Mouse (Mus musculus) intestine, embryonic 16.5 days (tissue): ENCODE results near the gene Pym1. TPM values are rescaled to one million over a fixed set of nuclear protein-coding genes. Genes with fewer than 3 reads are reported as not detected.
A peak's percentile ranks its signal among the peaks of the same experiment; 100 is the strongest.

ENCODE experiments used
- ATAC-seq: fragments of 200-750 bp; cut with Nextera tagmentation; 2 replicates; pipeline ENCODE4 v1.8.0; 2017; ENCODE audit warnings: moderate TSS enrichment, moderate library complexity
- H3K27ac ChIP-seq: fragments of 300-500 bp; sonication (generic); 2 replicates; pipeline ENCODE4 v1.5.1; 2014; ENCODE audit warnings: mild to moderate bottlenecking, low read length
- H3K27me3 ChIP-seq: fragments of 300-500 bp; sonication (generic); replicated peaks from 2 replicates; pipeline ENCODE4 v1.6.1; 2014; ENCODE audit warnings: low read length, control low read depth, mixed read lengths; ENCODE audit not compliant: control insufficient read depth, insufficient read depth
- H3K36me3 ChIP-seq: fragments of 300-500 bp; sonication (generic); 2 replicates; pipeline ENCODE4 v1.6.1; 2014; ENCODE audit warnings: low read length, control low read depth; ENCODE audit not compliant: control insufficient read depth, insufficient read depth
- H3K4me1 ChIP-seq: fragments of 300-500 bp; sonication (generic); 2 replicates; pipeline ENCODE4 v1.6.1; 2014; ENCODE audit warnings: low read length, control low read depth, mixed read lengths; ENCODE audit not compliant: control insufficient read depth, insufficient read depth
- H3K4me2 ChIP-seq: fragments of 300-500 bp; sonication (generic); 2 replicates; pipeline ENCODE4 v1.6.1; 2014; ENCODE audit warnings: low read depth, low read length, control low read depth
- H3K4me3 ChIP-seq: fragments of 300-500 bp; sonication (generic); 2 replicates; pipeline ENCODE4 v1.5.1; 2014; ENCODE audit warnings: mild to moderate bottlenecking, low read length
- H3K9ac ChIP-seq: fragments of 300-500 bp; sonication (generic); 2 replicates; pipeline ENCODE4 v1.6.1; 2014; ENCODE audit warnings: low read depth, low read length
- H3K9me3 ChIP-seq: fragments of 300-500 bp; sonication (generic); 2 replicates; pipeline ENCODE4 v1.6.1; 2016; ENCODE audit warnings: low read length, control low read depth; ENCODE audit not compliant: control insufficient read depth
- WGBS: fragments of 180-500 bp; shearing (Covaris S2); extraction: QIAGEN DNeasy Blood & Tissue Kit; methylation state at CpG from one replicate; pipeline ENCODE4 v1.1.7; 2014; 5-methylcytosine and 5-hydroxymethylcytosine counted together
- polyA plus RNA-seq: library from polyadenylated mRNA; unstranded; fragments of >200 nt; fragmentation: Nextera tagmentation; extraction: Ambion mirVana; gene quantifications from 2 replicates; pipeline ENCODE4 v1.2.1, GENCODE M21; 2015

Gene Pym1
- polyA plus RNA-seq, 1 experiment from 2014 or later = 31.5 TPM

DNA sequence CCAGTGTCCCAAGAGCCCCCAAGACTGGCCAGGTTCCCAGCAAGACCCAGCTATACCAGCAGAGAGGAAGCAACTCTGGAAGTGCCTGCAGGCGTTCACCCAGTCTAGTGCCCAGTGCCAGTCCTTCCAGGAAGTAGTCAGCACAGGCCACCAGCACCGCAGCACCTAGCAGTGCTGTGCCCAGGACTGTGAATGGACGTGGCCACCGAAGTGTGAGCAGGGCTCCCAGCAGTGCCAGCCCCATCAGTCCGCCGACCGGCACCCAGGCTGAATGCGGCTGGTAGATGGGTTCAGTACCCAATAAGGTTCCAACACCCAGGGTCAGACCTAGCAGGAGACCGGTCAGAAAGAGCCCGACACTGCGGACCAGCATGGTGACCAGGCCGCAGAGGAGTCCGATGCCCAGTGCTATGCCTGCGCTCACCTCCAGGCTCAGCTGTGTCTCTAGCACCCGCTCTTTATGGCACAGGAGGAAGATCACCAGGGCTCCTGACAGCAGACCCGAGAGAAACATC, 54.3 kb downstream of the Pym1 start:
- H3K9me3 ChIP-seq = no peaks in the 10 kb centered on the region
- WGBS = 88% methylated on average over 16 of the region's 16 CpGs
- no peak for ATAC-seq
- H3K4me1 ChIP-seq = peaks cover 16% of the 10 kb centered on the region
- no peak overlapping the region for H3K9ac ChIP-seq
- H3K4me3 ChIP-seq = no peak overlapping the region
- H3K4me2 ChIP-seq = no peak overlapping the region
- H3K27ac ChIP-seq = no peak overlapping the region
- H3K27me3 ChIP-seq = no peaks in the 10 kb centered on the region
- peaks cover 7% of the 10 kb centered on the region; the same call in 1 of the 2 replicates for H3K36me3 ChIP-seq

DNA sequence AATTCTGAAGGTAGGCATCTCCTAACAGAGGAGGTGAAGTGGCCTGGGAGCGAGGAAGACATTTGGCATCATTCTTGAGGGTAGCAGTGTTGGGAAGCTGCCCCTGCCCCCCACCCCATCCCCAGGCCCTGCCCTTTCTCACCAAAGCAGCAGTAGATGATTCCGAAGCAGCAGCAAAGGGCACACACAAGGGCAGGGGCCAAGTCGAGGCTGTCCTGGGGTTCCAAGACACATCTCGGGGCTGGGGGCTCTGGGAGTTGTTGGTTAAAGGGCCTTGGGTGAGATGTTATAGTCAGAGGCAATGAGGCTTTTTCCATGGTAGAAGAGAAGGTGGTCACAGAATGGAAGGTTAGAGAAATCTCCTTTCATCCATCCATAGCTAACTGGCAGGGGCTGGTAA, 55.3 kb downstream of the Pym1 start:
- Histone ChIP-seq H3K27ac (no peak overlapping the region), H3K4me3 (peak overlapping the region; percentile 71)

DNA sequence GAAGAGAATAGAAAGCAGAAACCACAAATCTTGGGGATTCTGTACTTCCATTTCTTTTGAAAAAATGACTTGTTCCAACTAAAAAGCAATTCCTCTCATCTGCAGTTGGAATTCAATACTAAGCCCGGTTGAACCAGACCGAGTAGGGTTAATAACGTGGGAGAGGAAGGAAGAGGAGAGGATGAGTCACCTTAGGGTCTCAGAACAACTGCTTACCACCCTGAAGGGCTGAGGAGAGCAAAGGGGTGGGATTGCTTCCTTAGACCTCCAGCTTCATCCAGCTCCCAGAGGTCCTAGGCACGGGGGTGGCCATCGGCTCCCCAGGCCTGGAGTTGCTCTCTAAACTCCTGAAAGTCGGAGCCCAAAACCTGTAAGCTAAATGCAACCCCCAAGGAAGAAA, 55.7 kb downstream of the Pym1 start:
- no peaks in the 10 kb centered on the region for H3K9me3 ChIP-seq
- H3K9ac ChIP-seq = peak overlapping the region; percentile 92
- peak overlapping the region; percentile 64 for H3K4me2 ChIP-seq
- peak overlapping the region; percentile 99; the same call in 1 of the 2 replicates for H3K27ac ChIP-seq
- H3K4me1 ChIP-seq = peaks cover 26% of the 10 kb centered on the region
- H3K4me3 ChIP-seq = peak overlapping the region; percentile 71
- no peaks in the 10 kb centered on the region for H3K27me3 ChIP-seq
- 7% methylated on average over 6 of the region's 6 CpGs for WGBS
- no peak for ATAC-seq
- H3K36me3 ChIP-seq = peaks cover 7% of the 10 kb centered on the region; the same call in 1 of the 2 replicates

More for the DNA sequence above, 55.3 kb downstream of the Pym1 start:
- 66% methylated on average over 4 of the region's 4 CpGs for WGBS
- H3K4me1 ChIP-seq = peaks cover 25% of the 10 kb centered on the region
- H3K9ac ChIP-seq = peak overlapping the region; percentile 92; the same call in 1 of the 2 replicates
- no peak for ATAC-seq
- H3K27me3 ChIP-seq = no peaks in the 10 kb centered on the region
- H3K4me2 ChIP-seq = peak overlapping the region; percentile 64
- no peaks in the 10 kb centered on the region for H3K9me3 ChIP-seq
- peaks cover 7% of the 10 kb centered on the region; the same call in 1 of the 2 replicates for H3K36me3 ChIP-seq

DNA sequence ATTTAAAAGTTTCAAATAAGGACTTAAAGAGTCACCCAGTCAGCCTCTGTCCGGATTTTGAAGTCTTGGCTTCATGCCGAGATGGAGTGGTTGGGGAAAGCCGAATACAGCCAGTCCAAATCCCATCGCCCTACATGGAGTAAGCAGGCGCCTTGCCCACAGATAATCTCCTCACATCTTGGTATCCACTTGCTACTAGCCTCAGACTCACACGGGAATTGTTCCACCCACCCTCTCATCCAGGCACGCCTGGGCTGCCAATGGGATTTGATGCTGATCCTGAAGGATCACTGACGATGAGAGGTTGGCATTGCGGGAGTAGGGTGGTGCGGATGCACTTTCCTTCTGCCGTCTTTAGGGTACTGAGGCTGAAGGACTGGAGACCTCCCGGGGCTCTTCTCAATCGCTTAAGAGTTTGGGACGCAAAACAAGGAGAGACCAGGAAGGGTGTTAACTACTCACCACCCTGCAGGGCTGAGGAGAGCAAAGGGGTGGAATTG, 56.1 kb downstream of the Pym1 start, which contains the start of gene Dnajc14:
Gene Dnajc14 (plus strand): TSS at position 292 of the 500 bp plus-strand sequence.
- Histone ChIP-seq H3K27ac (peak within 1 kb of the TSS; percentile 99), H3K9me3 (no peaks in the 10 kb centered on the region), H3K9ac (peak within 1 kb of the TSS; percentile 92), H3K4me1 (peaks cover 31% of the 10 kb centered on the region), H3K4me2 (peak within 1 kb of the TSS; percentile 64), H3K4me3 (peak within 1 kb of the TSS; percentile 71), H3K36me3 (peaks cover 7% of the 10 kb centered on the region; the same call in 1 of the 2 replicates), H3K27me3 (no peaks in the 10 kb centered on the region)
- WGBS = under 1% methylated on average over 14 of the region's 14 CpGs
- peak; percentile 8 for ATAC-seq

DNA sequence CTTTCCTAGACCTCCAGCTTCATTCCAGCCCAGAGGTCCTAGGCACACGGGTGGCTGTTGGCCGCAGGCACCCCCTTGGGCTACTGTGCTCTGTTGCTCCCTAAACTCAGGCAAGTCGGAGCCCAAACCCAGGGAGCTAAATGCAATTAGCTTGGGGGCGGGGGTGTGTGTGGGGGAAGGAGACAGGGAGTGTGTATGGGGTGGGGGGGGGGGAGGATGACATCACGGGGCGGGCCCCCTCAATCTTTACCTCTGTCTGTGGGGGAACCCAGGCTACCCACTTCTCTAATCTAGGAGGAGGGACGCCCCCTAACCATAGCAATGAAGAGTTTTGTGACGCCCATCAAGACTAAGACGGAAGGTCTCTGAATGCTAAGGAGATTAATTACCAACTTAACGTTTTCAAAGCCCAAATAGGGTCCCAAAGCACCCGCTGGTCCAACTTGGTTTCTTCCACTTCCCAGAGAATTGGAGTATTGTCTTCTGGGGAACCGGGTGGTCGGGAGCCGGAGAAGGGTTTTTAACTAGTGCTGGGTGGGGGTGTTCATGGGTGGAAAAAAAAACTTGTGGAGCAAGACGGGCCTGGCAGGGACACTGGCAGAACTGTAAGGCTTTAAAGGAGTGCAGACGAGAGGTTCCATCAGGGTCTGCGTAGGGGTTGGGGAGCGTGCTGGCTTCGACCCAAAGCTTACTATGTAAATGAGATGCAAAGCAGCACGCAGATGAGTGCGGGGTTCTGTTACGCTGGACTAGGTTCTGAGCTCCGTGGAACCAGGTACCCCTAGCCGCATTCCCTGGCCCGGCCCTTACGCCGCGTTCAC, 56.8 kb downstream of the Pym1 start, which contains the start of gene Tmem198b:
Gene Tmem198b (minus strand): TSS at position 100 of the 821 bp plus-strand sequence.
- ATAC-seq = peak; percentile 66
- Histone ChIP-seq H3K27ac (peak within 1 kb of the TSS; percentile 99), H3K27me3 (no peaks in the 10 kb centered on the region), H3K9me3 (no peaks in the 10 kb centered on the region), H3K9ac (peak within 1 kb of the TSS; percentile 92), H3K4me2 (peak within 1 kb of the TSS; percentile 64), H3K4me1 (peaks cover 33% of the 10 kb centered on the region), H3K4me3 (peak within 1 kb of the TSS; percentile 71), H3K36me3 (peaks cover 7% of the 10 kb centered on the region; the same call in 1 of the 2 replicates)
- under 1% methylated on average over 28 of the region's 28 CpGs for WGBS

DNA sequence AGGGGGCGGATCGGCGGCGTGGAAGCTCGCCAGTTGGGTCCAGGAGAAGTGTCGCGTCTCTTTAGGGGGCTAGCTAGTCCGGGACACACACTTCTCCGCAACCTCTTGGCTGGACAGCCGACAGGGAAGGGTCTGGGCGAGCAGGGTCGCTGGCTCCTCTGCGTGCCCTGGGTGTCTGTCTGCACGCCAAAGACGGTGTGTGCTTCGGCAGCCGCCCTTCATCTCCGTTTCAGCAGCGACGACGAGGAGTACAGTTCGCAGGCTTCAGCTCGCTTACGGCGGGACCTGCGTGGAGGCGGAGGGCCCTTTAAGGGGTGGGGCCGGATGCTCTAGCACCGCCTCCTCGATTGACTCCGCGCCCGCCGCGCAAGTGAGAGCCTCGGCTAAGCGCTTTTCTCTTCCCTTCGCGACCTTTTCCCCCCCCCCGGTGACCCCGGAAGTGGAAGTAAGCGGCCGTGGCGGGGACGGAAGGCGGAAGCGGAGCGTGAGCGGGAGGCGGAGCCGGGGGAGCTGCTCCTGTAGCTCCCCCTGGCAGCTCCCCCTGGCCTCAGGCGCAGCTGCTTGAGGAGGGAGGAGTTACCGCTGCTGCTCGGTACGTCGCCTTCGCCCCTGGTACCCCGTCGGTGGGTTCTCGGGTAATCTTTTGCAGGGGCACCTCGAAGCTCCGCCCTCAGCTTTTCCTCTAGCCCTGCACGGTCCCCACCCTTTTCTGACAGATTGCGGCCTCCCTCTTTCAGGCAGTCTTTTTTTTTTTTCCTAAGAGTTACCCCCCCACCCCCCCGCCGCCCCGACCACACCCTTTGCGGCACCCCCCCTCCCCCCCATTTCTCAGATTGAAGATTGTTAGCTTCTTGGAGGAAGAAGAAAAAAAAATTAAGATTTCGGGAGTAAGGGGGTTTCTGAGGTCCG, 57.7 kb downstream of the Pym1 start:
- peak overlapping the region; percentile 64 for H3K4me2 ChIP-seq
- peaks cover 36% of the 10 kb centered on the region for H3K4me1 ChIP-seq
- H3K4me3 ChIP-seq = peak overlapping the region; percentile 71
- no peaks in the 10 kb centered on the region for H3K9me3 ChIP-seq
- peak overlapping the region; percentile 99 for H3K27ac ChIP-seq
- ATAC-seq = peak; percentile 96
- H3K9ac ChIP-seq = peak overlapping the region; percentile 92
- no peaks in the 10 kb centered on the region for H3K27me3 ChIP-seq
- peaks cover 7% of the 10 kb centered on the region; the same call in 1 of the 2 replicates for H3K36me3 ChIP-seq
- WGBS = under 1% methylated on average over 57 of the region's 70 CpGs

DNA sequence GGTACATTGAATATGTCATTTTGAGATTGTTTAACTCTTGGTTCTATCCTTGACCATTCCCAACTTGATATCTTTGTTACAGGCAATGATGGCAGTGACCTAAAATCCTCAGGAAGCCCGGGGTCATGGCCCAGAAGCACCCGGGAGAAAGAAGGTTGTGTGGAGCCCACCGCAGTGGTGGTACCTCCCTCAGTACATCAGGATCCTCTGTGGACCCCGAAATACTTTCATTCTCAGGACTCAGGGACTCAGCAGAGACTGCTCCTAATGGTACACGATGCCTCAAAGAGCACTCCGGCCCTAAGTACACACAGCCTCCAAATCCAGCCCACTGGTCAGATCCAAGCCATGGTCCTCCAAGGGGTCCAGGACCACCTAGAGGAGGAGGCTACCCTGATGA, 58.4 kb downstream of the Pym1 start:
- no peak for ATAC-seq
- Histone ChIP-seq H3K9me3 (no peaks in the 10 kb centered on the region), H3K27me3 (no peaks in the 10 kb centered on the region), H3K4me1 (peaks cover 36% of the 10 kb centered on the region), H3K4me3 (peak overlapping the region; percentile 71), H3K27ac (no peak overlapping the region), H3K4me2 (peak overlapping the region; percentile 59), H3K36me3 (peaks cover 2% of the 10 kb centered on the region; the same call in 1 of the 2 replicates), H3K9ac (peak overlapping the region; percentile 92)
- 52% methylated on average over 6 of the region's 6 CpGs for WGBS

DNA sequence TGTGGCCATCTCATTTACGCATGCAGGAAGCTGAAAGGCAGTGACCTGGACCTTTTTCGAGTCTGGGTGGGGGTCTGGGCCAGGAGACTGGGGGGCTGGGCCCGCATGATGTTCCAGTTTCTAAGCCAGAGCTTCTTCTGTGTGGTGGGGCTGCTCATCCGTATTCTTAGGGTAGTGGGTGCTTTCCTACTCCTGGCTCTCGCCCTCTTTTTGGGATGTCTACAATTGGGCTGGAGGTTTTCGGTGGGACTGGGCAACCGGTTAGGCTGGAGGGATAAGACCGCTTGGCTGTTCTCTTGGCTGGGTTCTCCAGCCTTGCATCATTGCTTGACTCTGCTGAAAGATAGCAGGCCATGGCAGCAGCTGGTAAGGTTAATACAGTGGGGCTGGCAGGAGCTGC, 59.3 kb downstream of the Pym1 start:
- Histone ChIP-seq H3K9ac (peak overlapping the region; percentile 92; the same call in 1 of the 2 replicates), H3K4me2 (peak overlapping the region; percentile 59), H3K4me3 (peak overlapping the region; percentile 71), H3K27ac (no peak overlapping the region), H3K4me1 (peaks cover 36% of the 10 kb centered on the region), H3K9me3 (no peaks in the 10 kb centered on the region), H3K36me3 (no peaks in the 10 kb centered on the region), H3K27me3 (no peaks in the 10 kb centered on the region)
- ATAC-seq = no peak
- WGBS = 86% methylated on average over 8 of the region's 8 CpGs
